Mouse (Mus musculus) left cerebral cortex, adult 8-10 months (tissue): Measurements from ENCODE around the gene Wdr24. TPM values are rescaled to one million over a fixed set of nuclear protein-coding genes. Genes with fewer than 3 reads are reported as not detected.

Experiments
- DNase-seq, 2 experiments: peaks; one replicate each; pipeline ENCODE4 v3.0.0; 2022; ENCODE audit warnings: low spot score in 2 of 2
- total RNA-seq, 4 experiments: library from RNA; stranded (reverse); gene quantifications; 2 replicates each; pipeline ENCODE4 v1.2.4; 2022

Gene Wdr24
- total RNA-seq: 10 to 100 TPM; 22.1 to 28.5 (median 26.8) TPM

- peak in 1 of 2 experiments; percentile 73 for DNase-seq
Observed at GRCm38 (mm10) chr17:25823452-25823851, at the start of gene Wdr24. Wdr24 (plus strand) TSS chr17:25823627.

- no peak for DNase-seq
Observed at GRCm38 (mm10) chr17:25775318-25776062, 47.9 kb upstream of the Wdr24 start.

- DNase-seq: no peak
Observed at GRCm38 (mm10) chr17:25777948-25778347, 45.5 kb upstream of the Wdr24 start.

- no peak for DNase-seq
Observed at GRCm38 (mm10) chr17:25781339-25781738, 42.1 kb upstream of the Wdr24 start.

GRCm38 (mm10) chr17:25783086-25783485 is 40.3 kb upstream of the Wdr24 start:
- DNase-seq: no peak

GRCm38 (mm10) chr17:25783861-25784574 is 39.4 kb upstream of the Wdr24 start:
- DNase-seq: no peak

GRCm38 (mm10) chr17:25785281-25785745 is 38.1 kb upstream of the Wdr24 start, which contains the start of gene Haghl:
Haghl (minus strand) TSS chr17:25785673.
- peak; percentile 94 to 98 for DNase-seq

- DNase-seq: no peak
Observed at GRCm38 (mm10) chr17:25786280-25786679, 37.1 kb upstream of the Wdr24 start, which contains the start of gene Ccdc78. Ccdc78 (plus strand) TSS chr17:25786580.

- DNase-seq: no peak
Observed at GRCm38 (mm10) chr17:25786781-25787504, 36.5 kb upstream of the Wdr24 start.

GRCm38 (mm10) chr17:25791320-25791842 is 32.0 kb upstream of the Wdr24 start:
- no peak for DNase-seq

GRCm38 (mm10) chr17:25791843-25792527 is 31.4 kb upstream of the Wdr24 start:
- peak; percentile 70 to 85 for DNase-seq

- DNase-seq: peak in 1 of 2 experiments; percentile 68
Observed at GRCm38 (mm10) chr17:25792615-25793014, 30.8 kb upstream of the Wdr24 start, which contains the start of gene Fam173a. Fam173a (minus strand) TSS chr17:25792901.

- no peak for DNase-seq
Observed at GRCm38 (mm10) chr17:25794197-25794596, 29.2 kb upstream of the Wdr24 start.

- no peak for DNase-seq
Observed at GRCm38 (mm10) chr17:25794998-25795397, 28.4 kb upstream of the Wdr24 start.

GRCm38 (mm10) chr17:25795609-25796092 is 27.8 kb upstream of the Wdr24 start, which contains the start of gene AC134908.4:
AC134908.4 (minus strand) TSS chr17:25795659.
- peak in 1 of 2 experiments; percentile 87 for DNase-seq

- no peak for DNase-seq
Observed at GRCm38 (mm10) chr17:25796211-25796771, 27.1 kb upstream of the Wdr24 start.

- peak in 1 of 2 experiments; percentile 68 for DNase-seq
Observed at GRCm38 (mm10) chr17:25796951-25797369, 26.5 kb upstream of the Wdr24 start, which contains the start of gene Metrn. Metrn (minus strand) TSS chr17:25797136.

GRCm38 (mm10) chr17:25801029-25801428 is 22.4 kb upstream of the Wdr24 start:
- no peak for DNase-seq

GRCm38 (mm10) chr17:25802825-25803517 is 20.5 kb upstream of the Wdr24 start:
- DNase-seq: peak in 1 of 2 experiments; percentile 91
